ENCODE assay signal across 8 mouse cellular contexts in genomic region chr2:128507591-128508243, GRCm38 (mm10).
DNase-seq lines count a peak whose midpoint lies in the region; ATAC-seq lines count a peak whose summit lies in the region.

No protein-coding gene starts in this region.

- ATAC-seq in common myeloid progenitor, adult 5-6 weeks (replicated peaks; ENCODE audit: low read depth, poor library complexity, severe bottlenecking), result 0 out of 2 replicates have a peak, but pooled peaks have one; percentile 18
- no peak for ATAC-seq in megakaryocyte, adult 5-6 weeks (ENCODE audit: poor library complexity, severe bottlenecking)

- peak; percentile 71 for DNase-seq in left cerebral cortex, postnatal 4 days
- DNase-seq in left cerebral cortex, adult 9 months (ENCODE audit: low spot score in 2 of 2), result no peak
- DNase-seq in heart, postnatal 10 days, result peak; percentile 77 to 81
- peak; percentile 64 for DNase-seq in lung, postnatal 25 days (ENCODE audit: low spot score)
- no peak for DNase-seq in right cerebral cortex, adult 18-20 months
- no peak for DNase-seq in thymus, postnatal 0 days (ENCODE audit: low spot score)

- intact Hi-C loops in left cerebral cortex, postnatal 4 days (cut with DNase I), result no loop called here
- intact Hi-C loops in heart, postnatal 10 days (cut with DNase I), result loop anchor here (5.0 kb wide), 1 partner anchor 80 kb away; no protein-coding TSS in a partner anchor

Comparison
In these comparisons a context has a peak if more than half of its experiments do, and no peak if none do; other contexts are left out.
1. DNase-seq: peak in left cerebral cortex, postnatal 4 days (single experiment), heart, postnatal 10 days (2 of 2) and lung, postnatal 25 days (single experiment); none in left cerebral cortex, adult 9 months (0 of 2), right cerebral cortex, adult 18-20 months (single experiment) and thymus, postnatal 0 days (single experiment).